Mouse (Mus musculus) naive thymus-derived CD4-positive, alpha-beta T cell, adult 2 months (primary cell): Measurements from ENCODE around the gene Gcn1l1.

Experiments
- DNase-seq: peaks from one replicate; pipeline ENCODE4 v3.0.0-alpha.2; 2011; ENCODE audit warnings: low read depth

Gcn1l1 gene

GRCm38 (mm10) chr5:115656677-115657076, 91.6 kb downstream of the Gcn1l1 start:
- no peak for DNase-seq

- no peak for DNase-seq
Observed at GRCm38 (mm10) chr5:115657234-115657633, 92.2 kb downstream of the Gcn1l1 start.

GRCm38 (mm10) chr5:115658352-115658751, 93.3 kb downstream of the Gcn1l1 start:
- DNase-seq: no peak

GRCm38 (mm10) chr5:115662658-115663057, 97.6 kb downstream of the Gcn1l1 start:
- DNase-seq: no peak

- no peak for DNase-seq
Observed at GRCm38 (mm10) chr5:115666366-115667065, 101.5 kb downstream of the Gcn1l1 start.

GRCm38 (mm10) chr5:115667210-115667609, 102.2 kb downstream of the Gcn1l1 start:
- no peak for DNase-seq

- DNase-seq: no peak
Observed at GRCm38 (mm10) chr5:115667894-115668293, 102.8 kb downstream of the Gcn1l1 start.

- DNase-seq: no peak
Observed at GRCm38 (mm10) chr5:115668986-115669385, 103.9 kb downstream of the Gcn1l1 start.

- no peak for DNase-seq
Observed at GRCm38 (mm10) chr5:115669974-115670373, 104.9 kb downstream of the Gcn1l1 start.

- no peak for DNase-seq
Observed at GRCm38 (mm10) chr5:115670406-115670805, 105.4 kb downstream of the Gcn1l1 start.

- DNase-seq: no peak
Observed at GRCm38 (mm10) chr5:115671846-115672245, 106.8 kb downstream of the Gcn1l1 start.
